Mouse (Mus musculus): ENCODE data around the gene Fam131c.

Fam131c gene

DNA sequence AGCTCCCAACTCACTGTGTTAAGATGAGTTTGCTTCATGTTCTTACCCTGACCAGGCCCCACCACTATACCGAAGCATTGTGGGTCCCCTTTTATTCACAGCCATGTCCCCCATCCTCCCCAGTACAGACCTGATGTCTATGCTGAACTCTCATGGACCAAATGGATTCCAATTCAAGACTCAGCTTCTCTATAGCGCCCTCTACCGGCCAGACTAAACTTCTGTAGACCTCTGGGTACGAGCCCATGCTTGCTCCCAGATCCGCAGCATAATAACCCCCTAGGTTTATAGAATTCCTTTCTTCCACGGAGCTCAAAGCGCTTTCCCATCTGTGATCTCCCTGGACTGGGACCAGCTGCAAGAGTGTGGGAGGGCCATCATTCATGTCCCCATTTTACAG lies 7.2 kb upstream of the Fam131c start:
- no peak for DNase-seq

DNA sequence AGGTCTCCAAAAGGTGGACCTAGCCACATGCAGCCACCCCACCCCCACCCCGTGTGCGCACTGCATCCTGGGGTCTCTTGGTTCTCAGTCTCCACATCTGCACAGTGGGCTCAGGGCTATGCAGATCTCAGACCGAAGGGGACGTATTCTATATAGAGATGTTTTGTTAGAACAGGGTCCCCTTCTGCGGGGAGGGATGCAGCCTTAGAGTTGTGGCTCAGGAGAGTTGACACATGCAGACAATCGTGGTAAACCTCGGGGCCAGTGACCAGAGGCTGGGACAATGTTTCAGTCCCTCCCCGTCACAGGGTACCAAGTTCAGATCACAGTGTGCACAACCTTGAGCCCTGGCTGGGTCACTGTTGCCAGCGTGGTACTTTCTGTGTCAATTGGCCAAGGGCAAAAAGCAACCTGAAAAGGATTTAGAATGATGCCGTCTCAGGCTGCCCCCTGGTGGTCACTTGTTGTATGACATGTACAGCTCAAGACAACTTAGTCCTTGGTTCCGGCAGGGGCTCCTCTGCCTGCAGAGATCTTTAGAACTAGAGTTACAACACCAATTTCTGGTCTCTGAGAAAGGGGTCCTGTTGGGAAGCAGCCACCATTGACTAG lies 5.0 kb upstream of the Fam131c start:
- DNase-seq, result peak; percentile 60

DNA sequence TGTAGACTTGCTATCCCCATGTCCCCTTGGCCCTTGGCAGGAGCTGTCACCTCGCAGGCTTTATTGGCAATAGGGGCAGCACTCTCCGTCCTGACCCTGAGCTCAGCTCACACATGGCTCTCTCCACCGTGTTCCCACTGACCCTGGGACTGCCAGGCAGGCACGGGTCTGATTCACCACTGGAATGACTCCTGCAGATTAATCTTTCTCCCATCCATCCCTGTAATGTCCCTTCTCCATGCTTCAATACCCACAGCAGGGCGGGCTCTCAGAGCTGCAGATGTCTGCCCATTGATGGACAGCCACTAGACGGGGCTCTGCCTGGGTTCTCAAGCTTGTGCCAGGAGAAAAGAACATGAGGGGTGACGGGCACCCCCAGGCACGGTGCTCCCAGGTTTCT lies 2.9 kb upstream of the Fam131c start:
- DNase-seq, result no peak

DNA sequence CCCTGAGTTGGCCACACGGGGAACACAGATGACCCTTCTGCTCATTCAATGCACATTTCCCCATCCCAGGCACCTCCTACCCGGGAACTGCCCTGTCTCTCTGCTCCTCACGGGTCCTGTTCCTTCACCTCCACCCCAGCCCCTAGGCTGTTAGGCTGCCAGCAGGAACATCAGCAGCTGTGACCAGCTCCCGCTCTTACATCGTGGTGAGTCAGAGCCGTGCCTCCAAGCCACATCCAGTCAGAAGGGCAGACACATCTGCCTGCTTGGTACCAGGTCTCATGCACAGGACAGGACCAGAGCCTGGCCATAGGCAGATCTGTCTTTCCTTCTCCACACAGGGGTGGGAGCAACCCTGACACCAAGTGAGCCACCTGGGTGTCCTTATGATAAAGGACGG lies 2.1 kb upstream of the Fam131c start:
- no peak for DNase-seq

DNA sequence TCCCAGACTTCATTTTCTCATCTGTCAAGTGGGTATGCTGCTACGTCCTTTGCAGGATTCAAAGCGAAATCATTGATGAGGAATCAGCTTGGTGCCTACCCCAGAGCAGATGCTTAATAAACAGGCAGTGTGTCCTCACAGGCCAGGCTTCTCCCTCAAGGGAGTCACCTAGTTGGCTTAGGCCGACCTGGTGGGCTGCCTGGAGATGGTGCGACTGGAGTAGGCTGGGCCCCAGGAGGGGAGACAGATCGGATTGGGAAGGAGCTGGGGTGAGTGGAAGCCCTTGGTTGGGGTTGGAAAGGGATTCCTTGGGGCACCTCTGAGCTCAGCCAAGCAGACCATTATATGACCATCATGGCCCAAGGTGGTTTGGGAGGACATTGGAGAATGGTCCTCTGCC lies 4.4 kb downstream of the Fam131c start:
- DNase-seq, result no peak

DNA sequence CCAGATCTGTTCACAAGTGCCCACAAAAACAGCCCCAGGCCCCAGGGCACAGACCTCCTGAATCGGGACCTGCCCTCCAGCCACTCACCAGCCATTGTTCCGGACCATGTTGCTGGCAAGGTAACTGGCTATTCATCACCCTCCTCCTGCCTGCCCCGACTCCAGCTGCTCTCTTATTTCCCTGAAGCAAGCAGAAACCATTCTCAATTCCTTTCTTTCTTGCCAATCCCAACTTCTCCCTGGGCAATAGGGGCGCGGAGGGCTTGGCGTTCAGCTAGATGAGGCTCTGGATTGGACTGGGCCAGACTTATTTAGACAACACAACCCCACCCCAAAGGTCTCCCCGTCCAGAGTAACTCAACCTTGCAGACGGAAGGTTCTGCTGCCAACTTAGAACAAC lies 11.7 kb downstream of the Fam131c start:
- no peak for DNase-seq

DNA sequence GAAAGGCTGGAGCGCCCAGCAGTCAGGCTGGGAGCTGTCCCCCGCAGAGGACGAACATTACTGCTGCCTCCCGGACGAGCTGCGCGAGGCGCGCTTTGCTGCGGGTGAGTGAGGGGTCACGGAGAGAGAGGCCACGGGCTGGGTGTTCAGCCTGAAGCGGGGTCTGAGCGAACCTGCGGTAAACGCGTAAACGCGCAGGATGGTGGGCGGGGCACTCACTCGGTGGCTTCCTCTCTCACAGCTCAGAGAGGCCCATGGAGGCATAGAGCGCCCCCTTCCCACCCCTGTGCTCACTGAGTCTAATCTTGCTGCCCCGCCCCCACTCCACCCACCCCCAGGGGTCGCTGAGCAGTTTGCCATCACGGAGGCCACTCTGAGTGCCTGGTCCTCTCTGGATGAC lies 14.4 kb downstream of the Fam131c start:
- DNase-seq, result no peak

DNA sequence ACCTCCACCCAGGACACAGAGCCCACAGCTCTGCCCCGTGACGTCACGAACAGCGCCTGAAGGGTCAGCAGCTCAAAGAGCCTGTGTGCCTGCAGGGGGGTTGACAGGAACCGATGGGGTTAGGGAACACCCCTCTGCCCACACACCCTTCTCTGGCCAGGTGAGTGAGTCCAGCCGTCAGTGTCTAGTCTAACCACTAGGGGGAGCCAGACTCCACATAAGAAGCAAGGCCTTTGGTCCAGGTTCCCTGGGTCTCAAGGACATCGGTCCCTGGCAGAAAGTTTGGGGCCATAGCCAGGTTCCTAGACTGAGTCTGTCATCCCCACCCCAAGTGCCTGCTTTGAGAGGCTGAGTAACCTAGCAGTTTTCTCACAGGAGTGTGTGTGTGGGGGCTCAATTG lies 17.3 kb downstream of the Fam131c start:
- peak; percentile 31 for DNase-seq

DNA sequence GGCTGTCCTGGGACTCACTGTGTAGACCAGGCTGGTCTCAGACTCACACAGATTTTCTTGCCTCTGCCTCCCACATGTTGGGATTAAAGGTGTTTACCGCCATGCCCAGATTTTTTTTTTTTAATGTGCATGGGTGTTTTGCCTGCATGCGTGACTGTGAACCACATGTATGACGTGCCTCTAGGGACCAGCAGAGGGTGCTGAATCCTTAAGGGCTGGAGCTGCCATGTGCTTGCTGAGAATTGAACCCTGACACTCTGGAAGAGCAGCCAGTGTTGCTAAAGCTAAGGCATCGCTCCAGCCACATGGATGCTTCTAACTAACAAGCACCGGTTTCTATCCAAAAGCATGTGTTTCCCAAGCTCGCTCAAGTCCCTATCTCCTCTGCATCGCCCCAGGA lies 18.1 kb downstream of the Fam131c start:
- no peak for DNase-seq

DNA sequence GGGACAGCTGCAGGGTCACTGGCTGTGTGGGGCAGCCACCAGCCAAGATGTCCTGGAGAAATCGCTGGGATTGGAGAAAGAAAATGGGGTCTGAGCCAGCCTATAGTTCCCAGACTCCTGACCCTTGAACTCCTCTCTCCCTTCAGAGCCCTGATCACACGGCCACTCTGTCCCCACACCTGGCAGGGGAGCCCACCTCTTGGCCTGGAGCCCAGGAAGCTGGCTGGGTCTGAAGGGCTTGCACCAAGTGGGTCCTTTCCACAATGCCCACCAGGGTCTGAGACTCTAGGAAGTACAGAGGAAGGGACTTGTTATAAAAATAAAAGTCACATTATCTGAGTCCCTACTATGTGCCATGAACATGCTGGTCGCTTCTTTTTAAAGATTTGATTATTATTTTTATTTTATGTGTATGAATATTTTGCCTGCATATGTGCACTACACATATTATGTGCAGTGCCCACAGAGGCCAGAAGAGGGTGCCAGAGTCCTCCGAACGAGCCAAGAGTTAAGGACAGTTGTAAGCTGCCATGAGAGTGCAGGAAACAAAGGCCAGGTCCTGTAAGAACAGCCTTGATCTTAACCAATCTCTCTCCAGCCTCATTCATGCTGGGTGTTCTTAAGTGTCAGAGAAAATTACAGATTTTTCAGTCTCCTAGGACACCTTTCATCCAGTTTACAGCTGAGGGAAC lies 19.2 kb downstream of the Fam131c start:
- peak; percentile 38 for DNase-seq

DNA sequence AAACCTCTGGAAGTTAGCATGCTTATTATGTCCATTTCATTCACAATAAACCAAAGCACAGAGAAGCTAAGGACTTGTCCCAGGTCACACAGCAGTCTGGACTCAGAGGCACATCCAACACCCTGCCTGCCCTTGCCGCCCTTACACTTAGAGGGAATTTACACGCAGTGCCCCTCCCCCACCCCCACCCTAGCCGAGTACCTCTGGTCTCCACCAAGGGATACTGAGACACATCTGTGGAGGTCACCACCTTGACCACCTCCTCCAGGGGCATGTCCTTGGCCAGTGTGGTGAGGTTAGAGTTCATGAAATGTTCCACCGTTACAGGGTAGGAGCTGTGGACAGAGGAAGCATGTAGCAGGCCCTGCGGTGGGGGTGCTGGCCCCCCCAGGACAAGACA lies 19.9 kb downstream of the Fam131c start:
- no peak for DNase-seq

DNA sequence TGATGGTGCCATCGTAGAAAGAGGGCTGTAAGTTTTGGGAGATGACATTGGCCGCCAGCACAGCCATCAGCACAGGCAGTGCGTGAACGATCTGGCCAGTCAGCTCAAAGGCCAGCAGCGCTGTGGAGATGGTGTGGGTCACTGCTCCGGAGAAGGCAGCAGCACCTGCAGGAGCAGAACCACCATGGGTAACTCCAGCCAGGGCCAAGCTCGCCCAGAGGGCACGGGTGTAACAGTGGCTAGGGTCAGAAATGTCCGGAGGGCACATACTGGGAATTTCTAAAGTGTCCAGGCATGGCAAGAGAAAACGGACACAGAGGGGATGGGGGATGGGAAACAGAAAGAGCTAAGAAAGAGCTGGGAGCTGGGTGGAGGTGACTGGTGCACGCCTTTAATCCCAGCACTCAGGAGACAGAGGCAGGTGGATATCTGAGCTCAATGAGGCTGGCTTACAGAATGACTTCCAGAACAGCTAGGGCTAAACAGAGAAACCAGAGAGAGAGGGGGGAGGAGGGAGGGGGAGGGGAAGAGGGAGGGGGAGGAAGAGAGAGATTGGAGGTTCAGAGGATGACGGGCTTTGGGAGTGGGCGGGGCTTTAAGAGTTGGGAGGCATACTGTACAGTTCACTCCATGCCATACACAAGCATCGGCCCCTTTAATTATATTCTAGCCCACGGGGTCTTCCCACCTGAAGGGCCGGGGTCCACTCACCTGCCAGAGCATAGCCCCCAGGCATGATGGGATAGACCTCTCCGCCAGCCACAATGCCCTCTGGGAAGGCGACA lies 21.5 kb downstream of the Fam131c start:
- no peak for DNase-seq

DNA sequence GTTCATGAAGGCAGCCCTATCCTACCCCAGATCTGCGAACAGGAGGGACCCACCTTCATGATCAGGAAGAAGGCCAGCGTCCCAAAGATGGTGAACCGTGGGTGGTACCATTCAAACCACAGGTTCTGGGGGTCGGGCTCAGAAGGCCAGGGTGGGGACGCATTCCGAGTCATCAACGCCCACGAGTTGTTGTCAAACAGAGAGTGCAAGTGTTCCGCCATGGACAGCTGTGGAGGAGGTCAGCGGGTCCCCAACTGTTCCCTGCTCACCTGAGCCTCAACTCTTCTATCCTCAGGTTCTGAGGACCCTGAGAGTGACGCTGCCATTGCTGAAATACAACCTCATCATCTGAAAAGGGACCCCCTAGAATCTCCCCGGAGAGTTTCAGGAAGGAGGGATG lies 23.3 kb downstream of the Fam131c start:
- no peak for DNase-seq

DNA sequence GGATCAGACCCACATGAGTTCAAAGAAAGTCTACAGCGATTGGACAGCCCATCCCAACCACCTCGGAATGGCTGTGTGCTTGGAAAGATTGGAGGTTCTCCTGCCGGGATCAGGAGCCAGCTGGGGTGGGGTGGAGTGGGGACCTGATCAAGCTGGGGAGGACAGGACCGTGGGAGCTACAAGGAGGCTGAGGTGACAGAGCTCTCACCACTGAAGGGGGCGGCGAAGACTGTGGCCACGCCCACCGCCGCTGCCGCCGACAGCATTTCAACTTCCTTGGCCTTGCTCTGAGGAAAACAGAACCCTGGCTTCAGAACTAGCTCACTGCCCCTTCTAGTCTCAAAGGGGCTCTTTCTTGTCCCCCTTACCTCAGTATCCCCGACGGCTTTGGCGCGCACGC lies 26.7 kb downstream of the Fam131c start:
- no peak for DNase-seq

DNA sequence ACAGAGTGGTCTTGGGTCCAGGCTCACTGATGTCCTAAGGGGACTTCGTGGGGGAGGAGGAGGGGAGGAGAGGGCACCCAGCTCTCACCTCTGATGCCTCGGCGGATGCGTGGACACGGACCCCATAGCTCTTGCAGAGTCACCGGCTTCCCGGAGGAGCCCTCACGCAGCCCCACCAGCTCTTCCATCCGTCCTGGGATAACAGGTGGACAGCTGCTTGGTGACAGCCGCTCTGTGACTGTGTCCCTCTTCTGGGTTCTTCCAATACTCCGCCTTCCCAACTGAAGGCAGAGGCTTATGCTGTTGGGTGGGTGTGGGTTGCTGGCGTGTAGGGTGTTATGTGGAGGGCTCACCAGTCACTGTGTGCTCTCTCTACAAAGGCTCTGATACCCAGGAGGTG lies 29.8 kb downstream of the Fam131c start:
- DNase-seq, result no peak

DNA sequence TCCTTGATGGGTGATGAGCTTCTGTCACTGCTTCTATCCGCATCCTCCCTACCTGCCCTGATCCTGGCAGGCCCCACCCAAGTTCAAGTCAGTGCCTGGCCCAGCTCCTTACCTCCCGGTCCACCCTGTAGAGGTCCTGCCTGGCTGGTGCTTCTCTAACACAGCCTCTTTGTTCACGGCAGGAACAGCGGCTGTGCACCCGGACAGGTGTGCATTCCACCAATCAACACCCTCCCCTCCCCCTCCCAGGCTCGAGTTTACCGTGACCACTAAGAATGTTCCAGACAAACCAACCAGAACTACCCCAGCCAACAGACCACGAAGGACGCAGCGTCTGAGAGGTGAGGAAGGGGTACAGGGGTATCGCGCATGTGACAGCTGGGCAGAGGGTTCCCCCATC lies 30.5 kb downstream of the Fam131c start, which contains the start of gene Clcnka:
Gene Clcnka (minus strand): TSS at position 180 of the 400 bp plus-strand sequence.
- DNase-seq, result no peak

DNA sequence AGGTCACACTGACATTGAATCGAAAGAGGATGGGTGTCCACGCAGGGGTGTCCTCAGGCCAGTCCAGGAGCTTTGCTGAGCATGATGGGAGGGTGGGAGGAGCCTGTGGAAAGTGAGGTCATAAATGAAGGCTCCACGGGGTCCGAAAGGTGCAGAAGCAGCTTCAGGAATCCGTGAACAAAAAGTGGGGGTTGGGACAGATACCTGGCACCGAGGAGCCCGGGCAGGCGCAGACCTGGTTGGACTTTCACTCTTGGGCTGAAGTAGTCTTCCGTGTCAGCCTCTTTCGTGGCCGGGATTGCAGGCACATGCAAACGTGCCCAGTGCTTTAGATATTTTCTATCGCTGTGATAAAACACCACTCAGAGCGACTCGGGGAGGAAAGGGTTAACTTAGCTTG lies 32.2 kb downstream of the Fam131c start:
- no peak for DNase-seq

DNA sequence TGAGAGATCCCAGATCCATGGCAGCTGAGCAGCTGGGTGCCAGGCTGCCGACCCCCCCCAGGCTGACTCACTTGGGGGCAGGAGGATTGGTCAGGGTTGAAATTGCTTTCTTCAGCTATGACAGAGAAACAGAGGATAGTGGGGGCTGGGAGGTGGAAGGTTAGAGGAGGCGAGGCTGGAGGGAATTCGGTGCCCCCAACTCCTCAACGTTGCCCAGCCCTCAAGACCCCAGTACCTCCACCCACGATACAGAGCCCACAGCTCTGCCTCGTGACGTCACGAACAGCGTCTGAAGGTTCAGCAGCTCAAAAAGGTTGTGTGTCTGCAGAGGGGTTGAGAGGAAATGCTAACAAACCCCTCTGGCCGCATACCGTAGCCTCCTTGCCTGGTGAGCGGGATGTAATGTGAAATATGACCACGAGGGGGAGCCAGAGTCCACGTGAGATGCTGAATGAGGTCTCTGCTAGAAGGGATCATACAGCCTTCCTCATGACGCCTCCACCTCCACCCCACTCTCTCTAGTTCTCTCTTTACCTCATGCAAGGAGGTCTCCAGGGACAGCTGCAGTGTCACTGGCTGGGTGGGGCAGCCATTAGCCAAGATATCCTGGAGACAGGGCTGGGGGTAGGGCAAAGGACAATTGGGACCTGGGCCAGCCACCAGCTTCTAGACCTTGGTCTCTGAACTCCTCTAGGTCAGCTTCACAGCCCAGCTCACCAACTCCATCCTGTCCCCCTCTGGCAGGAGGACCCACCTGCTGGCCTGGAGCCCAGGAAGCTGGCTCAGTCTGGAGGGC lies 36.7 kb downstream of the Fam131c start:
- peak; percentile 79 for DNase-seq

DNA sequence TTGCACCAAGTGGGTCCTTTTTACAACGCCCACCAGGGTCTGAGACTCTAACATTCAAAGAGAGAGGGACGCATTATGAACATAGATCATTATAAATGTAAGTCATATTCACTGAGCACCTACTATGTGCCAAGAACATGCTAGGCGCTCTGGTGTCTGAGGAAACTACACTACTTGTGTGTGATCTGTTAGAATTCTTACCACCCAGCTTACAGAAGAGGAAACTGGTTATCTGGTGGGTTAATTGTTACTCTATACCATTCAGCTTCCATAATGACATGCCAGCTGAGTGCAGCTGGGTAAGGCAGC lies 37.2 kb downstream of the Fam131c start:
- DNase-seq, result no peak

DNA sequence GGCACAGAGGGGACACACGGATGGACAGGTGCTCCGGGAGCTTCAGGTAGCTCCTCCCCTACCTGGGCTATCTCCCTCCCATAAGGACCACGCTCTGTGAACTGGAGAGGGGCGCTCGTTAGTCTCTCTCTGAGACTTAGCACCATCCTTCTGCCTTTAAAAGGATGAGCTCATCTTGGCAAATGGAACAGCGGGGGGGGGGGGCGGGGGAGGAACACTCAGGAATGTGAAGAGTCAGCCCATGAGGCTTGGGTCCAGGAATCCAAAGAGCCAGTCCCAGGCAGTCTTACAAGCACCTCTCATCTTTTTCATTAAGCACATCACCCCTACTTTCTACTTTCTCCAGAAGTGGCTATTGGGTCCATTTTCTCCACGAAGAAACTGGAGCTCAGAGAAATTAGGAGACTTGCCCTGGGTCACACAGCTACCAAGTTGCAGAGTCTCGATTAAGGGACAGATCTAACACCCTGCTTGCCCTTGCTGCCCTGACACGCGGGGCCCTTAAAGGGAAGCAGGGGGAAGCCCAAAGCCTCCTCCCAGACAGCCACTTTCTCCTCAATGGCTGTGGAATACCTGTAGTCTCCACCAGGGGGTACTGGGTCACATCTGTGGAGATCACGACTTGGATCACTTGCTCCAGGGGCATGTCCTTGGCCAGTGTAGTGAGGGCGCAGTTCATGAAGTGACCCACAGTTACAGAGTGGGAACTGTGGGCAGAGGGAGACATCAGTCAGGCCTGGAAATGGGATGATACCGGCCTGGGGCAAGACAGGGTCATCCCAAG lies 38.7 kb downstream of the Fam131c start:
- no peak for DNase-seq

DNA sequence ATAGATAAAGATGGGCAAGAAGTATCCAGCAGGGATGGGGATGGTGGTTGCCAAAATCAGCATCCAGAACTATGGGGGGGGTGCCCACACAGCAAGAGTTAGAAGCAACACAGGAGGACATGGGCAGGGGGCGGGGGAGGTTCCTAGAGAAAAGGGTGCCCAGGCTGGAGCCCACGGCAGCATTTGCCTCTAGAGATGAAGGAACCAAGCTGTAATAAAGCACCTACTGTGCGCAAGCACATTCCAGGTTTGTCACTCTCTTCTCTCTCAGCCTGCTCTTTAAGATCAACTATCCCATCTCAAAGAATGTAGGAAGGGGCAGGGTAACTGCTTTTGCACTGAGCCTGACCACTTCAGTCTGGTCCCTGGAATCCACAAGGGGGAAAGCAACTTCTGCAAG lies 40.6 kb downstream of the Fam131c start:
- DNase-seq, result no peak

DNA sequence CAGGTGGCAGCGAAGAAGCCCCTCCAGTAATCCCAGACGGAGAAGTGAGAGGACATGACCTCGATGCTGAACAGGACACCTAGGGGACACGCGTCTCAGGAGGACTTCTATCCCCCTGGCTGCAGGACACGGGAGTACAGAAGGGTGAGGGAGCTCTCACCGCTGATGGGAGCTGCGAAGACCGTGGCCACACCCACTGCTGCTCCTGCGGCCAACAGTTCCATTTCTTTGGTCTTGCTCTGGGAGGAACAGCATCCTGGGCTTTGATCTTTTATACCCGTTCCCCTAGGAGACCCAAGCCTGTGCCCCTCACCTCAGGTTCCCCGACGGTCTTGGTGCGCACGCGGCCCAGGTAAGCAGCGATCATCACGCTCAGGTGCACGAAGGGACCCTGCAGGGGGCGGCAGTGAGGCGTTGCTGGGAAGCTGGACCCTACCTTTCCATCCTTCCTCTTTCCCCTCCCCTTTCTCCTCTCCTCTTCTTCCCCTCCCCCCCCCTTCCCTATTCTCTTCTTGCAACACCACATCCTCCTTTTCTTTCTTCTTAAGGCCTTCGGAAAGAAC lies 43.5 kb downstream of the Fam131c start:
- DNase-seq, result no peak
